Mouse (Mus musculus): Measurements from ENCODE around the gene Tmco5.

DNA sequence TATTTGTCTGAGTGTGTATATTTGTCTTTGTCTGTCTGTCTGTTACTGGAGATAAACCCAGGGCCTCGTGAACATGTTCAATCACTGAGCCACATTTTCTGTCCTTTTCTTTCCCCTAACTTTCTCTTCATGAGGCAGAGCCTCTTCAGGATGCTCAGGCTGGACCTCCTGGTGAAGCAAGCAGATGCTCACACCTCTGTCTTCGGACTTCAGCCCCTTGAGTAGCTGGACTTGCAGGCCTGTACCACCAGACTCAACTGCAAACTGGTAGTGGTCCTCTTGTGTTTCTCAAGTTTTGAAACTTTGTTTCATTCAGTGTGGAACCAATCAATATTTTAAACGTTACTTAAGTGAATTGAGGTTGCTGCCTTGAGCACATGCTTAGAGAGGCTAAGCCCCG, 27.1 kb upstream of the Tmco5 start:
- no peak for TF ChIP-seq CTCF (IDR thresholded peaks at IDR 0.05; ENCODE audit: borderline replicate concordance, insufficient read depth, low read depth, low read length)
- TF ChIP-seq POLR2A (IDR thresholded peaks at IDR 0.05; ENCODE audit: borderline replicate concordance, insufficient read depth, low read length), result no peak

Measured in cerebellum, adult 2 months (tissue).